Mouse (Mus musculus) liver, adult (tissue): ENCODE results near the gene Enho.

ENCODE experiments used
- GATA4 ChIP-seq: IDR thresholded peaks from 2 replicates; pipeline ENCODE4 v1.6.1; 2014; ENCODE audit warnings: mild to moderate bottlenecking, low read length; ENCODE audit not compliant: insufficient replicate concordance

Enho gene

GRCm38 (mm10) chr4:41662723-41663122, 22.6 kb upstream of the Enho start:
- TF ChIP-seq GATA4, result no peak

- TF ChIP-seq GATA4, result no peak
Measured at GRCm38 (mm10) chr4:41660851-41661430, 20.8 kb upstream of the Enho start.

- TF ChIP-seq GATA4, result no peak
Measured at GRCm38 (mm10) chr4:41659556-41659955, 19.4 kb upstream of the Enho start.

GRCm38 (mm10) chr4:41658566-41659384, 18.7 kb upstream of the Enho start:
- no peak for TF ChIP-seq GATA4

DNA sequence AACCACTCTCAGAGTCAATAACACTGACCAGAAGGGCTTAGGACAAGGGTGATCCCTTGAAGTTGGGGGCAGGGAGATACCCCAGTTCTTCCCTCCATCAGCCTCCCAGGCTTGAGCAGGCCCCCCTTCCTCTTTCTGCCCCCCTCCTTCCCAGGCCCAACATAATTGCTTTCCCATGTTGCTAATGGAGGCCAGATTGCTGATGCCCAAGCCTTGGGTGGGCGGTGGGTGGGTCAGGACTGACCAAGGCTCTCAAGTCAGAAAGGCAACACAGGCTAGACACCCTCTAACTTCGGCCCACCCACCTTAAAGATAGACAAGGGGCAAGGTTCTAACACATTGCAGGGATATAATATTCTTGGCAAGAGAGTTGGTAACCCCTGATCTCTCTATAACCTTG, 15.4 kb upstream of the Enho start:
- no peak for TF ChIP-seq GATA4

DNA sequence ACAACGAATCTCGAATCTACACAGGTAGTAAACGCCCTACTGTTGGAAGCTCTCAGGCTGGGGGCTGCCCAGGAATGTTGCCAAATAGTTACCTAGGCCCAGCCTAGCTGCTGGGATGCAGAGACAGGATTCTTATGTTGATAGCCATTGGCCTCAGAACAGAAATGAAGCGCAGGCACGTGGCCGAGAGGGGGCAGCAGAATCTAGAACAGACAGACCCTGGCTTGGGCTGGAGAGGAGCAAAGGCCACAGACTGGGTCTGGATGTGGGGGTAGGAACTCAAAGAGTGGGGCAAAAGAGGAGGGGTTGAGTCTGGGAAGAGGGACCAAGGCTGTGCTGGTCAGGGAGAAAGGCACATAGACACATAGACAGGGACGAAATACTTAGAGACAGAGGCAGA, 14.1 kb upstream of the Enho start:
- no peak for TF ChIP-seq GATA4

- TF ChIP-seq GATA4, result no peak
Measured at GRCm38 (mm10) chr4:41653730-41654129, 13.6 kb upstream of the Enho start.

- TF ChIP-seq GATA4, result no peak
Measured at GRCm38 (mm10) chr4:41653296-41653695, 13.2 kb upstream of the Enho start.

DNA sequence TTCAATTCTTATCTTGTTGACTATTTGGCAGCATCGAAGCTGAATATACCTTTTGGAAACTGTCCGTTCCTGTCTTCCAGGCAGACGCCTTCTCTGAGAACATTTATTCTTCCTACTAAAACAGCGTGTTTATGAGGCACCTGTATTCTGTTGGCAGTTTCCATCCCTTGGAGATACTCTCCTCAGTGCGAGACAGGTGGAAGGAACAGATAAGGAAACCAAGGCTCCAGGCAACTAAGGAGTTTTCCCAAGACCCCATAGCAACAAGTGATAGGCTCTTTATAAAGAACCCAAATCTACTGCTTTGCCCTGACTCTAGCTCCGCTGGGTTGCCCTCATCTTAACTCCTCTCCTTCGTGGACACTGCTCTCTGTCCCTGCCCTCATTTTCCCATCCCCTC, 8.5 kb upstream of the Enho start:
- no peak for TF ChIP-seq GATA4

GRCm38 (mm10) chr4:41648157-41648556, 8.0 kb upstream of the Enho start:
- no peak for TF ChIP-seq GATA4

DNA sequence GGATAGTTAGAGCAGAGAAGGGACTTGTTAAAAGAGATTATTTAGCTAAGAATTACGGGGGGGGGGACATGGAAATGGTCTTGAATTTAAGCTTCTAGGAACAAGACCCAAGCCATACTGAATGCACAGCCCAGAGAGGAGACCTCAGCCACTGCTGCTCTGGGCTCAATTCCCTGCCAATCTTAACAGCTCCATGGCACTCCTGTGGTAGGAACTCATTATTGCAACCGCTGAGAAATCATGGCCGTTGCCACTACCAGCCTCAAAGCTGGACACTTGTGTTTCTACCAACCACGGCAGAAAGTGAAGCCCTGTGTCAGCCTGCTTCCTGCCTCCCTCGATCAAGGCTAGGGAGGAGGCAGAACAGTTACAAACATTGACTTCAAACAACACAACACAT, 5.4 kb upstream of the Enho start:
- no peak for TF ChIP-seq GATA4

DNA sequence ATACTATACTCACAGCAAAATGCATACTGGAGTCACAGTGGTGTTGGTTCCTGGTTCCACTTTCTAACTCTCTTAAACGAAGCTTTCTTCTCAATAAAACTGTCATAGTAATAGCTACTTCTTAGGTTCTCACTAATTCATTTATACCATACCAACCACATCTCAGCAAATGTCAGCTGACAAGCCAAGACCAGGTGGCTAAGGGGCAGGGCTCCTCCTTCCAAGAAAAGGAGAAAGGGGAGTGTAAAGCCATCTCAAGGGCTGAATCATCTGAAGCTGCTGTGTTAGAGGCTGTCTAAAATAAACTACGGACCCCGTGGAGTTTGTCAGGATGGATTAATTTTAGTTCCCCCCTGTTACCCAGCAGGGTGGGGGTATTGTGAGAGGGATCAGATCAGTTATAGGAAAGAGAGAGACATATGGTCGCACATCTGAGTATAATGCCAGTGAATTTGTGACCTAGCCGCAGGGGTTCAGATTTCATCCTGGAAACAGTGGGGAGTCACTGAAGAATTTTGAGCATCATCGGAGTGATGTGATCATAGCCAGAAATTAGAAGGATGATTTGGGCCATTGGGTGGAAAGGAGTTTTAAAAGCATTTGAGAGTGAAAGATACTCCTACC, 1.2 kb upstream of the Enho start:
- no peak for TF ChIP-seq GATA4

DNA sequence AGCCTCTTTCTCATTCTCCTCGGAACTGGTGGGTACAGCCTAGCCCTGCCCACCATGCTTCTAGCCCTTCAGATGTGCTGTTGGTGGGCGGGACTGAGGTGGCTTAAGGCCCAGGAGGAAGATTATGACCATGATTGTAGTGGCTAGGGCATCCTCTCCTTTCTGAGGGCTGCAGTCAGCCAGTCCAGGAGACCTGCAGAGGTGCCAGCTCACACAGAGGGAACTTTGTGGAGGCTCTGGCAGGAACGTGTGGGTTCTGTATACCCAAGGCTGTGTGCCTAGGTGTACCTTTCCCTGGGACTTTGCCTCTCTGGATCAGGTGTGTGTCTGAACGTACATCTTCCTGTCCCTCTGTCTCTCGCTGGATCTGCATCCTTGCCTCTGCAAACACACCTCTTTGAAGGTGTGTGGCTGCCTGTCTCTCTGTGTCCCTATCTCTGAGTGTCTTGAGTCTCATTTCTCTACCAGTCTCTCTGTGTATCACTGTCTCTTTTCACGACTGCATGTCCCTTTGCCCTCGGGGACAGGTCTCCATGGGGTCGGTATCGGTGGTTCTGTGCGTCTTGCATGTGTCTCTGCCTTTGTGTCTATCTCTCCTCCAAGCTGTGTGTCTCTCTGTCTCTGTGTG, 796 bp downstream of the Enho start:
- no peak for TF ChIP-seq GATA4

GRCm38 (mm10) chr4:41638828-41639213, 1.3 kb downstream of the Enho start:
- no peak for TF ChIP-seq GATA4

GRCm38 (mm10) chr4:41638186-41638731, 1.9 kb downstream of the Enho start:
- TF ChIP-seq GATA4, result no peak
